Mouse (Mus musculus) heart, postnatal 4 days (tissue): ENCODE results near the gene Olfr522. TPM values are rescaled to one million over a fixed set of nuclear protein-coding genes. Genes with fewer than 3 reads are reported as not detected.
A peak's percentile ranks its signal among the peaks of the same experiment; 100 is the strongest.

ENCODE experiments used
- DNase-seq: peaks from one replicate; pipeline ENCODE4 v3.0.0; 2021
- total RNA-seq, 2 experiments: library from RNA; stranded (reverse); gene quantifications; 2 replicates each; pipeline ENCODE4 v1.2.3; 2021

Olfr522 gene
- total RNA-seq, 2 experiments from 2014 or later = not detected

DNA sequence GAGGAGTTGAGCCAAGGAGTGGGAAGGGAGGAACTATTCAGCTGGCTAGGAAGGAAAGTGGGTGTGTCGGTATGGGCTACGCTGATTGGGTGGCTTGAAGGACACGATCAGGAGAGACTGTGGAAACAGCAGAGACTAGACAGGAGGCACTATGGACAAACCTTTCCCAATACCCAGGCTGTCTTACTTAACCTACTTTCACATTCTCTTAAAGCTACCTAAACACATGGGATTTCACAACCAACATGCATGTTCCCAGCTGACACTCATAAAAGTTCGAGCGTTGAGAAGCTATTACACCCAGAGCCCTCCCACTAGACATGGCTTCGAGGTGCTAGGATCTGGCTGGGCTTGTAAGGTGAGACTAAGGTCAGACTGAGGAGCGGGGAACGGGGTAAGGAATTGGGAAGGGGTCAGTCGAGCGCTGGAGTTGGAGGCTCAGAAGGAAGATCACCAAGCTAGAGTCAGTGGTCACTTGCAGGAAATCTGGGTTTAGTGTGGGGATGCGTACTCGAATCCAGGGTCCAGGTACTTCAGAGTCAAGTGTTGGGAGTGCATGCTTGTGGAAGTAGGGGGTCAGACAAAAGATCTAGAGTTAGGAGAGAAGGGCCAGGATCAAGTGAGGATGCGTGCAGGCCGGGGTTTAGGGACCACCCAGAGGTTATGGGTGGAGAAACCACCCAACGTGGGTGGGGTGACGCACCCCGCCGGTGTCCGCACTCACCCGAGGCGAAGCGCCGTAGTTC, 48.8 kb downstream of the Olfr522 start, which contains the start of gene Paox:
Gene Paox (plus strand): TSS at position 217 of the 746 bp plus-strand sequence.
- peak; percentile 68 for DNase-seq

DNA sequence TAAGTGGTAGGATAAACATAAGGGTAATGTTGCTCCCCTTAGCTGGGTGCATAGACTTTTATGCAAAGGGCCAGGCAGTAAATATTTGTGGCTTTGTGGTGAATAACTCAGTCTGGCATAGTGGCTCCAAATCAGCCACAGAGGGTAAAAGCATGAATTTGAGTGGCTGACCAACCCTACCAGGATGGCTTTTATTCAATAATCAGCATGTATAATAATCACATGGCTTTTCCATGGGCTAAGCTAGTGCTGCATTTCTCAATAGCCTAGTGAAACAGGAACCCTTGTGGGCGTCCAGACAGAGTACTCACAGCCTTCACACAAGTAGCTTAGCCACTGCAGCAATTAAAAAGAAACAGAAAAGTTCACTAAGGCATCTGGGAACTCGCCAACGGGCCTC, 52.6 kb downstream of the Olfr522 start:
- no peak for DNase-seq

Other genes starting within 250 kb of the Olfr522 start
- gene Utf1, start 221.0 kb downstream of the Olfr522 start, total RNA-seq = not detected
- not detected for gene 6430531B16Rik, start 186.0 kb downstream of the Olfr522 start, total RNA-seq
- gene Adam8, start 172.2 kb downstream of the Olfr522 start, total RNA-seq = under 1 TPM; 0.38 to 0.90 TPM
- gene Zfp511, start 128.4 kb downstream of the Olfr522 start, total RNA-seq = 10 to 100 TPM; 14.6 to 17.9 TPM
- 10 to 100 TPM; 45.3 to 45.8 TPM for gene Tubgcp2, start 128.1 kb downstream of the Olfr522 start, total RNA-seq
- gene Msx3, start 115.7 kb downstream of the Olfr522 start, total RNA-seq = not detected
- gene Caly, start 82.2 kb downstream of the Olfr522 start, total RNA-seq = under 1 TPM in 1 of 2 experiments, not detected in 1; 0.34 TPM
- not detected for gene Prap1, start 71.4 kb downstream of the Olfr522 start, total RNA-seq
- gene Fuom, start 62.3 kb downstream of the Olfr522 start, total RNA-seq = 100 to 1,000 TPM; 106 to 119 TPM
- 1 to 10 TPM; 4.5 TPM for gene Paox, start 49.0 kb downstream of the Olfr522 start, total RNA-seq
- gene Echs1, start 48.3 kb downstream of the Olfr522 start, total RNA-seq = 100 to 1,000 TPM; 190 to 210 TPM
- 10 to 100 TPM; 22.3 to 25.6 TPM for gene Mtg1, start 27.2 kb downstream of the Olfr522 start, total RNA-seq
- gene Sprn, start 9.9 kb downstream of the Olfr522 start, total RNA-seq = under 1 TPM; 0.17 to 0.27 TPM
- not detected for gene Olfr523, start 8.5 kb upstream of the Olfr522 start, total RNA-seq
- not detected for gene Olfr524, start 41.2 kb upstream of the Olfr522 start, total RNA-seq
- under 1 TPM in 1 of 2 experiments, not detected in 1; 0.07 TPM for gene Cd163l1, start 53.5 kb upstream of the Olfr522 start, total RNA-seq
- gene 5830411N06Rik, start 82.5 kb upstream of the Olfr522 start, total RNA-seq = not detected
- not detected for gene Olfr525, start 156.1 kb upstream of the Olfr522 start, total RNA-seq
- gene Olfr527, start 169.3 kb upstream of the Olfr522 start, total RNA-seq = not detected
- not detected for gene Olfr60, start 196.9 kb upstream of the Olfr522 start, total RNA-seq
- gene Olfr530, start 211.6 kb upstream of the Olfr522 start, total RNA-seq = not detected
- not detected for gene Olfr531, start 238.2 kb upstream of the Olfr522 start, total RNA-seq